2 mouse cellular contexts compared by ENCODE assay signal in the genomic region with DNA sequence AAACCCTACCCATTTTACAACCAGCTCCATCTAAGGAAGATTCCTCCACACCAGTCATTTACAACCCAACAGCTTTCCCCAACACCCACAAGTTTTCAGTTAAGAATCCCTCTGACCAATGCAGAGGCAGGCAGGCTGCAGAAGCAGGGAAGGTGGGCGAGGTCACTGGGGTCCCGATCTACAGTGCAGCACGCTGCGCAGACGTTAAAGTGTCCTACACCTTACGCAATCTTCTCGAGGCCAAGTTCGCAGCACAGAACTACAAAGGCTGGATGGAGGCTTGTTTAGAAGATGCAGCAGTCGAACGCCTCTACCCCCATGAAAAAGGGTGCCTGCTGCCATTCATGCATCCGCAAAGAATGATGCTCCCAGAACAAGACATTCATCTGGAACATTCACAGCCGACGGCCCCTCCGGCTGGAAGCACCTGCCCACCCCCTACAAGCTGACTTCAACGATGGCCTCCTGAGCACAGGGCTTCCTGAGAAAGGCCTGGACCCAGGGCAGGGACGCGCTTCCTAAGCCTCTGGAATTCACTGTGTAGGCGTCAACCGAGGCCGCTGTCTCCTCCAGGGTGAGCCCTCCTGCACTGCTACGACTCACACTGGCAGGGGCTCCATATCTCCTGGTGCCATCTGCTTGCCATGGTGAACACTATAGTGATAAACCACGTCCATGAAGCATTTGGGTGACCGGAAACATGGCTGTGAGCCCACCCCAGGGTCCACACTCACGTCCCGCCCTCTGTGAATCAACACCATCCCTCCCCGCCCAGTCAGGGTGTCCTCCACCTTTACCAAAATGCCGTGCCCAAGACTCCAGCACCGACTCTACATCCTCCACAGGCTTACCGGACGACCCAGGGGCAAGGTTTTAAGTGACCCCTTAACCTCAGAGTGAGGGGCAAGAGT.
TF ChIP-seq lines count a peak whose summit lies in the region.

No protein-coding gene starts in this region.

TF ChIP-seq in C2C12, 6 proteins besides CTCF, POLR2A, EP300 and RAD21:
- TF ChIP-seq MYOD1 (IDR thresholded peaks at IDR 0.05; ENCODE audit: control insufficient read depth, insufficient read length, low read depth) (no peak), CEBPB (IDR thresholded peaks at IDR 0.05; ENCODE audit: low read depth) (peak; percentile 76)

TF ChIP-seq in MEL, 35 proteins besides CTCF, POLR2A, EP300 and RAD21:
- TF ChIP-seq ETS1 (IDR thresholded peaks at IDR 0.05; ENCODE audit: low read depth, low read length) (peak; percentile 4; the same call in 1 of the 2 replicates), NRF1 (IDR thresholded peaks at IDR 0.05; ENCODE audit: insufficient read depth, low read depth, low read length, poor library complexity, severe bottlenecking) (0 out of 2 replicates have a peak, but pooled peaks have one; percentile 17), TCF12 (IDR thresholded peaks at IDR 0.05; ENCODE audit: low read depth, low read length) (peak; percentile 33; the same call in 1 of the 2 replicates), TAL1 (IDR thresholded peaks at IDR 0.05; ENCODE audit: low read length) (peak; percentile 66), POLR2AphosphoS5 (IDR thresholded peaks at IDR 0.05; ENCODE audit: borderline replicate concordance, low read depth, low read length) (peak; percentile 43; the same call in 1 of the 2 replicates), RCOR1 (IDR thresholded peaks at IDR 0.05; ENCODE audit: low read depth, low read length) (no peak), MAZ (IDR thresholded peaks at IDR 0.05; ENCODE audit: low read depth, low read length) (0 out of 2 replicates have a peak, but pooled peaks have one; percentile 15), UBTF (IDR thresholded peaks at IDR 0.05; ENCODE audit: borderline replicate concordance, insufficient read depth, low read depth, low read length) (no peak), CHD1 (IDR thresholded peaks at IDR 0.05; ENCODE audit: low read depth, low read length) (peak; percentile 77), USF1 (IDR thresholded peaks at IDR 0.05; ENCODE audit: low read depth, low read length) (no peak), ZMIZ1 (IDR thresholded peaks at IDR 0.05; ENCODE audit: low read depth, low read length) (0 out of 2 replicates have a peak, but pooled peaks have one; percentile 28), GATA1 (IDR thresholded peaks at IDR 0.05; ENCODE audit: low read depth, low read length) (peak; percentile 66), JUND (IDR thresholded peaks at IDR 0.05; ENCODE audit: low read depth, low read length) (no peak), ELF1 (IDR thresholded peaks at IDR 0.05; ENCODE audit: low read depth, low read length) (no peak)
TF ChIP-seq in MEL: peak in this region for 9.
